Mouse (Mus musculus): ENCODE data around the gene Unc5b.
"Not testable (repeated sequence)": the region's sequence is repeated elsewhere in the genome, so short reads cannot be mapped to it uniquely, and the experiment has no call there.

Gene Unc5b

DNA sequence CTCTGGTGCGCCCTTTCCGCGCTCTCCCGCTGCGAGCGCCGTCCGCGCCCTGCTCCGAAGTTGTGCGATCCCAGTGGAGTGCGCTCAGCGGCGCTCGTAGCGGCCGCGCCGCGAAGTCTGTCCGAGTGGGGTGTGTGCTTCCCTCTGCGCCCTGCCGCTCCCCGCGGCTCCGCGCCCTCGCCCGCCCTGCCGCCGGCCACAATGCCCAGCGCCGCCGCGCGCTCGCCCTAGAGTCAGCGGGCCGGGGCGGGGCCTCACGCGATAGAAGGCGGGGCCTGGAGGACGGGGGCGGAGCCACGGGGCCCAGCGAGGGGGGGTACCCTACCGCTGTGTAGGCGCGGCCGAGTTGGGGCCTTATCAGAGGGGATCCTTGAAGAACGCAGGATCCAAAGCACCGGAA is at the start of gene Unc5b:
TSS of gene Unc5b (minus strand) at position 203 of the 400 bp plus-strand sequence.
- no peak for DNase-seq (ENCODE audit: low read depth, low spot score)

DNA sequence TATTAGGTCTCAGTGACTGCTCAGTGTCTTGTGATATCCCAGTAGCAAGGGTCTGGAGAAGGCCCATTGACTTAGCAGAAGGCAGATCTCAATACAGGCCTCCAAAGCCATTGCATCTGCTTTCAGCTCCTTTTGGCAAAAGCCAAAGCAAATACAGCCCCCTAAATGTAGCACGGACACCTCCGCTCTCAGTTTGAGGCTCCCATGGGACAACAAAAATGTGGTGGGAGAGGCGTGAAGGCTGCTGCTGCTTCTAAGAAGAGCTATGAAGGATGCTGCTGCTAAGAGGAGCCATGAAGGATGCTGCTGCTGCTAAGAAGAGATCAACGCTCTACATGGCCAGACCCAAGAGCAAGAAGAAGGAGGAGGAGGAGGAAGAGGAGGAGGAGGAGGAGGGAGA is 48.4 kb upstream of the Unc5b start:
- DNase-seq (ENCODE audit: low read depth, low spot score) = peak; percentile 28

DNA sequence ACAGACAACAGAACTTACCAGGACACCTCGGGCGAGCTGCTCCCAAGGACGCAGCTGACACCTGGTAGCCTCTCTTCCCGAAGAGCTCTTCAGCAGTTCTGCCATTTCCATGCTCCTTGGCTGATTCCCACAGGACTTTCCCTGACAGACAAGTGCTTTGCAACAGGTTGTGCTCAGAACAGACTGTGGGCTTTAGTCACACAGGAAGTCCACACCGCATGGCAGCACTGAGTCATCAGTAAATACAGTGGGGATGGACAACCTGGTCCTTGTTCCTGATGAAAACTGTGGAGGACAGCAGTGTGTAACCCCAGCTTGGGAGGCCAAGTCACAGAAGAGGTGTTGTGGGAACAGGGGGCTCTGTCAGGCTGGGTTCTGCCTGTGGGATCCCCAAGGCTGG is 45.7 kb upstream of the Unc5b start:
- DNase-seq (ENCODE audit: low read depth, low spot score) = no peak

DNA sequence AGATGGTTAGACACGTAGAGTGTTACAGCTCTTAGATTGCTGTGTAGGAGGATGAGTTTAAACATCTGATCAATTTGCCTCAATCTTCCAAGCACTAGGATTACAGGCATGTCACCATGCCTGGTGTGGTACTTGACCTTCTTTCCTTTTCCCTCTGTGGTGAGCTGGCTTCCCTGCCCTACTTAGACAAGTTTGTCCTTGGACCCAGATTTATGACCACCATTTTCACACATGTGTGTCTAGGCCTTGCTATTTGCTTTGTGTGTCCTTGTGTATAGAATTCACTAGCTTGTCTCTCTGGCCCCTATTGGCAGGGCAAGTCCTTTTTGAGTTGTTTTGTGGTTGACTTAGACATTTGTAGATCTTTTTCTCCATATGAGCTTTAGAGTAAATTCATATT is 43.6 kb upstream of the Unc5b start:
- DNase-seq (ENCODE audit: low read depth, low spot score) = no peak

DNA sequence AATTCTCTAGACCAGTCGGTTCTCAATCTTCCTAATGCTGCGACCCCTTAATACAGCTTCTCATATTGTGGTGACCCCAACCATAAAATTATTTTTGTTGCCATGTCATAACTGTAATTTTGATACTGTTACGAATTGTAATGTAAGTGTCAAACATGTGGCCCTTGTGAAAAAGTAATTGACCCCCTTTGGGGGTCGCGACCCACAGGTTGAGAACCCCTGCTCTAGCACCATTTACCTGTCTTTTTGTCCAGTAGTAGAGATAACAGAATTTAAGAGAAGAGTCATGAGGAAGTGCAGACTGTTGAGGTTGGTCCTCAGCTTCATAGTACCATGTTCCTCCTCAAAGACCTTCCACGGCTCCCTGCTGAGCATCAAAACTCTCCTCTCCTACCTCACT is 31.9 kb upstream of the Unc5b start:
- DNase-seq (ENCODE audit: low read depth, low spot score) = no peak

DNA sequence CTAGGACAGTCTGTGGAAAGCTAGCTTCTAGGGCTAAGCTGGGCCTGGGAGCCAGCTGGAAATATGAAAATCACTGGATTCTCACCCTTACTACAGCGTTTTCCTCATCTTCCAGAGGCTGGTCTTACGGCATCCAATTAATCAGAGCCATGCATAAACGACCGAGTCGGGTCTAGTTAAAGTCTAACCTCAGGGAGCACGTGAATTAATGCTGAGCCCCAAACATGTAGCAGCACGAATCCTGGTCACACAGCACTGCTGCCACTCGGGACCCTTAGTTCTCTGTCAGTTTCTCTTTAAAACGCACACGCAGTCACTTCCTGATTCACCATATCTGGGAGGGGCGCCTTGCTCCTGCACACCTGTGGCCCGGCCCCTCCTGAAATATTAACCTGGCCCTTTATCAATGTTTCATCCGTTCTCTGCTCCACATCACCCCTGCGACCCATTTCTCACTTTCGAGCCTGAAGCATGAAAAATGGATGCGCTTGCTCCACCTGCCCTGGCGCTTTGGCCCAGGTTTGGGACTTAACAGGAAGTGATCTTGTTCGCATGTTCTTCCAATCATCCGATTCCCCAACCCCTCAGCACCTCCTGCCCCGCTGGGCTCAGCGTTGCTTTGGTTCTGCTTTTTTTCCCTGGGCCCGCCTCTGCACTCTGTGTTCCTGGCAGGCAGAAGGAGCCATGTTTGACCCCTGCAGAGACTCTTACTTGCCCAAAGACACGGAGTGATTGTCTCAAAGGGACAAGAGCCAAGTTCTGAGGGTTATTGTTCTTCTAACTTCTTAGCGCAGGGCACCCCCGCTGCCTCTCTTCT is 31.3 kb upstream of the Unc5b start:
- DNase-seq (ENCODE audit: low read depth, low spot score) = no peak

DNA sequence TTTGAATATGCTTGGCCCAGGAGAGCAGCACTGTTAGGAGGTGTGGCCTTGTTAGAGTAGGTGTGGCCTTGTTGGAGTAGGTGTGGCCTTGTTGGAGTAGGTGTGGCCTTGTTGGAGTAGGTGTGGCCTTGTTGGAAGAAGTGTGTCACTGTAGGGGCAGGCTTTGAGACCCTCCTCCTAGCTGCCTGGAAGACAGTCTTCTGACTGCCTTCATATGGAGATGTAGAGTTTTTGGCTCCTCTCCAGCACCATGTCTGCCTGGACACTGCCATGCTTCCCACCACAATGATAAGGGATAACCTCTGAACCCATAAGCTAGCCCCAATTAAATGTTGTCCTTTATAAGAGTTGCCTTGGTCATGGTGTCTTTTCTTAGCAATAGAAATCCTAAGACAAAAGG is 13.9 kb upstream of the Unc5b start:
- DNase-seq (ENCODE audit: low read depth, low spot score) = not testable (repeated sequence)

DNA sequence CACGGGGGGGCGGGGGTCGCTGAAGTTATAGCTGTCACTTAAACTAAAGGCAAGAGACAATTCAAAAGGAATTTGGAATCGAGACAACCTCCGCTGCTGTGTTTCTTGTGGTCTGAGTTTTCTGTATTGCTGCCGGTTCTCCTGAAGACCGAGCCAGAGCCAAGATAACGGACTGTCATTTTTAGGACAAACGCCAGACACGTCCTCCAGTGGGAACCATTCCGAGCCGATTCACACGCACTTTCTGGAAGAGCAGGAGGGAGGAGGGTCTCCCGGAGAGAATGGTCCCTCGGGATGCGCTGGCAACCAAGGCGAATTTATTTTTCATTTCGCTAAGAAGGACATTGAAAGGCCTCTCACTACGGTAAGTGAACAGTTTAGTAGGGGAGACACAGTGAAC is 7.4 kb upstream of the Unc5b start:
- DNase-seq (ENCODE audit: low read depth, low spot score) = no peak

DNA sequence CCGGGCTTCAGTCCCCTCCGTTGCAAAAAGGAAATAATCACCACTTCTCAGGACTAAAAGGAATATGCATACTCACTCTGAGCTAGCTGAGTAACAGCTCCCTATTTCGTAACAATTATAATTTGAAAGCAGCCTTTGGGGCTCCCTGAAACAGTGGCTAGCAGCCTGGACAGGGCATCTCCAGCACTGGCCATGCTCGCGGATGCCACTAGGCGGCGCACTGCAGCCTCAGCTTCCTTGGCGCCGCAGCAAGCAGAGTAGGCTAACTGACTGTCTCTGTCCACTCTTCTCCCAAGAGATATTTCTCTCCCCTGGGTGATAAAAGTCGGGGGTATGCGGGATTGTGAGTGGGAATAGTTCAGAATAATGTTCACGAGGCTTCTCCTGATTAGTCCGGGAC is 3.6 kb upstream of the Unc5b start:
- no peak for DNase-seq (ENCODE audit: low read depth, low spot score)

DNA sequence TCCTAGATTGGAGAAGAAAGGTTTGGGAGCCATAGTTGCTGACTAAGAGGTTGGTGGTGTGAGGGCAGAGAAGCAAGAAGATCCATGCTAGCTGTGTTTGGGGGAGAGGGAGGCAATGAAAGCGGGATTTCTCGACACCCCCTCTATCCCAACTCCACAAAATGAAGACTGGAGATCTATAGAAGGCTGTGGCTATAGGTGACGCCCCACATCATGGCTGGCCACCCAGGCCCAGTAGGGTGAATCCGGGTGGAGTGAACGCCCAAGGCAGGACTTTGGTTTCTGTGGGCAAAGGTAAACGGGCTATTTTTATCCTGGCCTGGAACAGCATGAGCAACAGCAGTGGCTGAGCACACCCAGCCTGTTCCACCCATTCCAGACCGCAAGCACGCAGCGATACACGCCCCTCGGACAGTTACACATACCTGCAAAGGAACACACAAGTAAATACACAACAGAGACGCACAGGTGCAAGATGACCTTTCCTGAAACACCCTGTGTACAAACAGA is 1.3 kb upstream of the Unc5b start:
- DNase-seq (ENCODE audit: low read depth, low spot score) = no peak

DNA sequence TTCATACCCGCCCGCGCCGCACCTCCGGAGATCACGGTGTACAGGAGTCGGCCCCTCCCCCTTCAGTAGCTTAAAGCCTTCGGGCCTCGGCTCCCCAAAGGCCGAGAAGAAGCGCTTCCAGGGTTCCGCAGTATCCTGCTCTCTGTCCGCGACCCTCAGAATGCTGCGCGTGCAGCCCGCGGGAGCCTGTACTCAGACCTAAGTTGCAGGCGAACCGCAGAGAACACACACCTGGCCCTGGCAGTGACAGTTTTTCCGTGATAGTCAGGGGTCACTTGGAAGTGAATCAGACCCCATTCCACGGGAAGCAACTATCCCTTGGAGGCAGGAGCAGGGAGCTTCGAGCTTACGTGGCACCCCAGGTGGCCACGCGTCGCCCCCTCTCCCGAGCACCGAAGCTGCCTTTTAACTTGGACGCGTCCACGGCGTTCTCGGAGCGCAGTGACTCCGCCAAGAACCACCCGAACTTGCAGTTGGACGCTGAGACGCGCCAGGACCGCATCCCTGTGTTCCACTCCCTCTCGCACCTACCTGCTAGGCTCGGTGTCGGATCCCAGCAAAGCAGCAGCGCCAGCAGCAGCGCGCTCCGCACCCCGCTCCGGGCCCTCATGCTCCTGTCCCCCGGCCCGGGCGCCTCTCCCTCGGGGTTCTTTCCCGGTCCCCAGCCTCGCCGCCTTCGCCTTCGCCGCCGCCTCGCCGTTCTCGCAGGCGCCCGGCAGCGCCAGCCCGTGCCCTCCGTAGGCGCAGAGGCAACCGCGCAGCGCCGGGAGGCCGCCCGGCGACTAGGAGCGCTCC is 628 bp downstream of the Unc5b start:
- no peak for DNase-seq (ENCODE audit: low read depth, low spot score)

DNA sequence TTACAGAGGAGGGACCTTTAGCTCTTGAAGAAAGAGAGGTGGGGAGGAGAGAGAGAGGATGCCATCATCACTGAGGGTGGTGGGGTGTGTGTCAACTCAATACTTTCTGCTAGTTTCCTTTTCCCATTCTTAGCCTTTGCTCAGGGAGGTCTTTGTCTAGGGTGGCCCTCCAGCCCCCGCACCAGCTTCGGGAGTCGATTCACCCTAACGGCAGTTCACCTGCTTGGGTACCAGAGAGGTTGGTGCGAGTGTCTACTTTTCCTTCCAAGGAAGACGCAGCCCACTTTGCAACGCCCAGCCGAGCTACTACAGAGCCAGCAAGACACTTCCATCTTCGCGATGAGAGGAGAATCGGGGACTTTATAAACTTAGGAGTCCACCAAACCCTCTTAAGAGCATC is 1.4 kb downstream of the Unc5b start:
- no peak for DNase-seq (ENCODE audit: low read depth, low spot score)

DNA sequence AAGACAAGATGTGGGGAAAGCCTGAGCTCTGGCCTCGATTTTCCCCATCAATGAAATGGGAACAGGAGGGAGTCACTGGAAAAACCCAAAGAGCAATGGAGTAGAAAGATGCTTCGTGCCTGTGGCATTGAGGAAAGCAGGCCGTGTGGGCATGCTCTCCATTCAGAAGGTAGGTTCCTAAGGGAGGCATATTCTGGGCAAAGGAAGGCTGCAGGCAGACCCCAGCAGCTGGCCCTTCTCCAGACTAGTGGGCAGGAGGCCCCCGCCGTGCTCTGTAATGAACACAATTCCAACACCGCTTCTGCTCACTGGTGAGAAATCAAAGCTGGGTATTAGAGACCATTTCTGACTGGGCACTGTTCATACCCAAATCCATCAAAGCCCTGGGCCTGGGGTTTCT is 2.3 kb downstream of the Unc5b start:
- DNase-seq (ENCODE audit: low read depth, low spot score) = no peak

DNA sequence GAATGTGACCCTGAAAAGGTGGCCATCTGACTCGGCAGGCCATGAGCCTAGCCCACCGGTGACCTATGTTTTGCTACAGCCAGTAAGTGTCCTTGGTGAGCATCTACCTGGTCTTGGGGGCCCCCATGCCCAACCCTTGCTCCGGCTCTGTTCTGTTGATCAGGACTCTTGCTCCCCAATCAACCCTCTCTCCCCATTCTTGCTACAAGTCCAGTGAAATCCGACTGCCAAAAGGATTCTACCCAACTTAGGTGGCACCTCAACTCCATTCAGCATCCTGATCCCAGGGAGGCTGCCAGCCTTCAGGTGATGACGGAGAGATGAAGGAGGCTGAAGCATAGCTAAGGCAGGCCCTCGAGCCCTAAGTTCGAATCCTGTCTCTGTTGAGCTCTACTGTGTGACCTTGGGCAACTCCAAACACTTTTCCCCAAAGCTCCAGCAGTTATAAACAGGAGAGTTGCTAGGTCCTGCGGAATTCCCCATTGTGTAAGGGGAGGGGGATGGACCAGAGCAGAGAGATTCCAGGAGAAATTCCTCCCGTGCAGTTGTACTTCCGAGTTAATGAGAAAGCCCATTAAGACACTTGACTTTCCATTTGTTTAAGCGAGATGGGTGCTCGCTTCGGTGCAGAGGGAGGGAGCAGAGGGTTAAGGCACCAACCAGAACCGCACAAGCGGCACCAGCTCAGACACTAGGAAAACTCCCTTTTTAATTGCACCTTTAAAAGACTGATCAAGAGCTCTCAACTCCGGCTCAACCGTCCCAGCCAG is 3.3 kb downstream of the Unc5b start:
- DNase-seq (ENCODE audit: low read depth, low spot score) = no peak

DNA sequence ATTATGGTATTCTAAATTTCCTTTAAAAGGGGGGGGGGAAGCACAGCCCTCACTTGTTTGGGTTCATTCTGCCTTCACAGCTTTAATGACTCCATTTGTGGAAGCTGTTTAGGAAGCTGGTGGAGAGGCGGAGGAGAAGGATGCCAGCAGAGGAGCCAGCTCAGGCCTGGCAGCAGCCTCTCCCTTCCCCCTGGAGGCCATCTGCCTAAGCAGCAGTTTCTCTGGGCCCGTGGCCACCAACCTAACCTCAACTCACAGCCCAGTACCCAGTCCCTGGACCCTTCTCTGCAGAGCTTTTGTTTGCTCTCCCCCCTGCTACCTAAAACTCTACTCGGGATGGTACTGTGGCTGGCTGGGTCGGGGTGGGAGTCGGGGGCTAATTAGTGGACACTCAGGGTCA is 4.1 kb downstream of the Unc5b start:
- no peak for DNase-seq (ENCODE audit: low read depth, low spot score)

DNA sequence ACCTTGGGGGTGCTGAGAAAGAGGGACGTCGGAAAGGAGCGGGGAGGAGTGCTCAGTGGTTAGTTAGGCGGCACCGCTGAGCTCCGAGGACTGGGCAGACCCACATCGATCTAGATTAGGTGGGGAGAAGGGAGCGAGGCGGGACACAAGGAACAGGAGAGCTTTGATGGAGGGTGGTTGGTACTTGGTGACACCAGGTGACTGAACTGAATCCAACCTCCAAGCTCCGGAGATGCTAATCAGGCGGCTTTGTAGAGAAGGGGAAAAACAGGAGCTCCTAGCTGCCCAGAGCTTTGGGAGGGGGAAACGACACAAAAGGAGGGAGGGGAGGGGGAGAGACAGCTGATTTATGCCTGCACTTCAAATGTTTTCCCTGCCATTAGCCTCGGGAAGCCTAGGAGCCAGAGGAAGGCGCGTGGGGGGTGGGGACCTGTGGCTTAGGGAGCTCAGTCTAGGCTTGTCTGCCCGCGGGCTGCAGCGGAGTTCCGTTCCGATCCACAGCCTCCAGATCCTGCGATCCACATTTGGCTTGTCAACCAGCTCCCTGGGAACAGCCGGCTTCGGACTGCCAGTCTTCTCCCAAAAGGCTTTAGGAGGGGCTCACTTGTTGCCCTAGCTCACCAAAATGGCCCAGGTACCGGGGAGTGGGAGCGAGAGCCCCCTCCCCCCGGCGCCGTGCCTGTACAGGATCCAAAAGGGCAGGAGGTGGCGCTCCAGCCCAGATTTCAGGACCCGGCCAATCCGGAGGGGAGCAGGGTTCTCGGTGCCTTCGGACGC is 4.7 kb downstream of the Unc5b start:
- no peak for DNase-seq (ENCODE audit: low read depth, low spot score)

DNA sequence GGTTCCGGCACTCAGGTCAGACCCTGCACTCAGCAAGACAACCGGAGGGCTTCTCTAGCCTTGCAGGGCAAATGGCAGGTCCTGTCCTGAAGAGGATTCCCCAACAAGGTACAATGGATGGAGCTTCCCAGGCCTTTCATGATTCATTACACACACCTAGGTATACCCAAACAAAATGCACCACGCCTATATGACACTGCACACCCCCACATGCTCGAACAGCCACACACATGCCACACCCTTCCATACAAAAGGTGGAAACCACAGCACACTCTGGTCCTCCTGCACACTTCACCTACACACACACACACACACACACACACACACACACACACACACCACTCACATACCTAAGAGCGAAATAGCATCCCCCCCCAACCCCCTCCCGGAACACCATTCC is 5.4 kb downstream of the Unc5b start:
- DNase-seq (ENCODE audit: low read depth, low spot score) = no peak

DNA sequence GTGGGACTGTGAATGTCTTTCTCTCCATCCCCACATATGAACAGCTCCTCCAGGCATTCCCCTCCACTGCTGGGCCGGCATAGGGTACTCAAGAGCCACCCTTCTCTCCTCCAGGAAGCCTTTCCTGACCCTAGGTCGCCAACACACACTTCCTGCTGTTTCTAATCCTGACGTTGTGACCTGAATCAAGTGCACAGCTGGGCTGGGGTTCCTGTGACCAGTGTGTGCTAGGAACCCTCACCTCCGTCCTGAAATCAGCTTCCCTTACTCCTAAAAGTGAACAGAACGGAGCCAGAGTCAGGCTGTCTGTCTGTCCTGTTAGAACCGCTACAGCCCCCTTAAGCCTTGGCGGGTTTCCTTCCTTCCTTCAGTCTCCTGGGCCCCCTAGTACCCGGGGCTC is 7.6 kb downstream of the Unc5b start:
- no peak for DNase-seq (ENCODE audit: low read depth, low spot score)

DNA sequence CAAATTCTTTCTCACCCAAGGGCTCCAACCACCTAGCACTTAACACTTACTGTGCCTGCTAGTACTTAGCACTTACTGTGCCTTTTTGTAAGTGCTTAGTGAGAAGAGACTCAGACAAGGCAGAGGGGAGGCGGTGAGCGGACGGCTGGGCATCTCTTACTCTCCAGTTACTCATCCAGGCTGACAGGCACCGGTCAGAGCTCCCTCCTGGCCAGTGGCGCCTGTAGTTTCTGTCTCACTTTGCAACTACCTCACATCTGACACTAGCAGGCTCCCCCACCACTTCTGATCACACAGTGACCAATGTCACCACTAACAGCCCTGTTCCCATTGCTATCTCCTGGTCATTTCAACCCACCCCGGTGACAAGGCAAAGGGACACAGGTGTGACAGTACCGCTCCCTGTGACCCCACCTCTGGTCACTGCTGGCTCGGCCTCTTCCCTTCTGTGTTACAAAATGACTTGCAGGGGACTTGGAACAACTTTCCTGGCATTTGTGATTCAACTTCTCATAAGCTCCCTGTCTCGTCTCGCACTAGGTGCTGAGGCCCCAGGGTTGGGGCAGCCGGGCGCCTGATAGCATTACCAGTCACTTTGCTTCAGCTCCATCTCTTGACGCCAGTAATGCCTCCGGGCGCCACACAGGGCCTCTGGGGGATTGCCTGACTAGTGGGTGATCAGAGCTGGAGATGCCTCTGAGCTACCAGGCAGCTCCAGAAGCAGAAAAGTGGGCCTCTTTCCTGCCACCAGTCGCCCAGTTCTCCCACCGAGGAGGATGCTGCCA is 8.5 kb downstream of the Unc5b start:
- DNase-seq (ENCODE audit: low read depth, low spot score) = no peak

DNA sequence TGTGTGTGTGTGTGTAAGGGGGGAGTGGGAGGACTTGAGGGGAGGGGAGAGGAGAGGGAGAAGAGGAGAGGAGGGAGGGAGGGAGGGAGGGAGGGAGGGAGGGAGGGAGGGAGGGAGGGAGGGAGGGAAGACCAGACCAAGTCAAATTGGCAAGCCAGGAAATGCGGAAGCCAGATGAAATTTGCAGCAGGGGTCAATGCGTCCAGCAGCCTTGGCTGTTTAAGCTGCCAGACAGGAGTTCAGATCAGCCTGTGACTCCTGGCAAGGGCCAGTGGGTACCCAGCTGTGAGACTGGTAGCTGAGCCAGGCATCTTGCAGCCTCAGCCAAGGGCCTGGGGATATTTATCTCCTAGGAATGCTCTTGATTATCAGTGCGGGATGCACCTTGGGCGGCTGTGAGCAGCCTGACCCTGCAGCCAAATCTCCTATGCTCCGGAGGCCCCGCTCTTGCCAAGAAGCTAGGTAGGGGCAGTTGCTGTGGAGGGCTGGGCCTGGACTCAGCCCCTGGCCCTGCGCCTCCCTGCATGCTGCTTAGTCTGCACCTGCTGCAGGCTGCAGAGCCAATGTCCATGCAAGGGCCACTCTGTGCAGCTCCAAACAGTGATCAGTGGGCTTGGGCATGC is 9.5 kb downstream of the Unc5b start:
- DNase-seq (ENCODE audit: low read depth, low spot score) = no peak
